Mouse (Mus musculus) heart, embryonic 13.5 days (tissue): ENCODE measurements around the gene Mtg2. TPM values are rescaled to one million over a fixed set of nuclear protein-coding genes. Genes with fewer than 3 reads are reported as not detected.

ENCODE experiments used
- ATAC-seq: fragments of 200-750 bp; cut with Nextera tagmentation; 2 replicates; pipeline ENCODE4 v1.8.0; 2017; ENCODE audit warnings: moderate TSS enrichment; ENCODE audit not compliant: insufficient number of reproducible peaks, low FRiP score, low TSS enrichment; ENCODE audit errors: extremely low read depth
- H3K27ac ChIP-seq: fragments of 300-500 bp; sonication (generic); replicated peaks from 2 replicates; pipeline ENCODE4 v1.5.1; 2015; ENCODE audit warnings: moderate library complexity, mild to moderate bottlenecking, inconsistent platforms
- H3K27me3 ChIP-seq: fragments of 300-500 bp; sonication (generic); replicated peaks from 2 replicates; pipeline ENCODE4 v1.6.1; 2015; ENCODE audit warnings: mild to moderate bottlenecking, inconsistent platforms
- H3K36me3 ChIP-seq: fragments of 300-500 bp; sonication (generic); 2 replicates; pipeline ENCODE4 v1.6.1; 2015; ENCODE audit warnings: mild to moderate bottlenecking, inconsistent platforms
- H3K4me1 ChIP-seq: fragments of 300-500 bp; sonication (generic); 2 replicates; pipeline ENCODE4 v1.6.1; 2015; ENCODE audit warnings: inconsistent platforms
- H3K4me2 ChIP-seq: fragments of 300-500 bp; sonication (generic); 2 replicates; pipeline ENCODE4 v1.6.1; 2015; ENCODE audit warnings: inconsistent platforms, mild to moderate bottlenecking, moderate library complexity
- H3K4me3 ChIP-seq: fragments of 300-500 bp; sonication (generic); 2 replicates; pipeline ENCODE4 v1.5.1; 2015; ENCODE audit warnings: moderate library complexity, mild to moderate bottlenecking, inconsistent platforms
- H3K9ac ChIP-seq: fragments of 300-500 bp; sonication (generic); 2 replicates; pipeline ENCODE4 v1.6.1; 2015; ENCODE audit warnings: inconsistent platforms, mild to moderate bottlenecking, moderate library complexity
- H3K9me3 ChIP-seq: fragments of 300-500 bp; sonication (generic); 2 replicates; pipeline ENCODE4 v1.6.1; 2016; ENCODE audit warnings: inconsistent platforms
- WGBS: fragments of 180-500 bp; shearing (Covaris S2); methylation state at CpG from one replicate; pipeline ENCODE4 v1.1.7; 2015; ENCODE audit warnings: mixed read lengths; 5-methylcytosine and 5-hydroxymethylcytosine counted together
- polyA plus RNA-seq: library from polyadenylated mRNA; unstranded; fragments of >200 nt; fragmentation: Nextera tagmentation; extraction: Ambion mirVana; gene quantifications from 2 replicates; pipeline ENCODE4 v1.2.1, GENCODE M21; 2015

Gene Mtg2
- polyA plus RNA-seq, 1 experiment from 2014 or later = 23.9 TPM

DNA sequence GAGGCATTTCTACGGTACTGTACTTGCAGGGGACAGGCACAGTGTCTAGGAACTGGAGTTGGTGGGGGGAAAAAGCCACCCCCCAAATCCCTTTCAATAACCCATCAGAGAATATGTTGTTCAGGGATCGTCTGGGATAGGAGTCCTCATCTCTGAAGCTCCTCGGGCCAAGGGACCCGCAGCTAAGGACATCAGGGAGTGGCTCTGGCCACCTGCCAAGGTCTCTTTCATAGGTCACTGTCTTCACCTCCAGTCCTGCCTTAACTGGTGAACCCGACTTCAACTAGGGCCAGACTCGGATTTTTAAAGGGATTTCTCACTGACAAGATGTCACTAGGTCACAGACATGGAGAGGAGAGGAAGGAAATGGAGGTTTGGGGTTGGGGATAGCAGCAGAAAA is 37.9 kb downstream of the Mtg2 start:
- Histone ChIP-seq H3K9me3 (no peaks in the 10 kb centered on the region), H3K27me3 (peaks cover 51% of the 10 kb centered on the region), H3K4me3 (no peak overlapping the region), H3K36me3 (no peaks in the 10 kb centered on the region), H3K9ac (no peak overlapping the region), H3K27ac (no peak overlapping the region), H3K4me2 (no peak overlapping the region), H3K4me1 (peaks cover 15% of the 10 kb centered on the region)
- no peak for ATAC-seq
- 54% methylated on average over 6 of the region's 6 CpGs for WGBS

DNA sequence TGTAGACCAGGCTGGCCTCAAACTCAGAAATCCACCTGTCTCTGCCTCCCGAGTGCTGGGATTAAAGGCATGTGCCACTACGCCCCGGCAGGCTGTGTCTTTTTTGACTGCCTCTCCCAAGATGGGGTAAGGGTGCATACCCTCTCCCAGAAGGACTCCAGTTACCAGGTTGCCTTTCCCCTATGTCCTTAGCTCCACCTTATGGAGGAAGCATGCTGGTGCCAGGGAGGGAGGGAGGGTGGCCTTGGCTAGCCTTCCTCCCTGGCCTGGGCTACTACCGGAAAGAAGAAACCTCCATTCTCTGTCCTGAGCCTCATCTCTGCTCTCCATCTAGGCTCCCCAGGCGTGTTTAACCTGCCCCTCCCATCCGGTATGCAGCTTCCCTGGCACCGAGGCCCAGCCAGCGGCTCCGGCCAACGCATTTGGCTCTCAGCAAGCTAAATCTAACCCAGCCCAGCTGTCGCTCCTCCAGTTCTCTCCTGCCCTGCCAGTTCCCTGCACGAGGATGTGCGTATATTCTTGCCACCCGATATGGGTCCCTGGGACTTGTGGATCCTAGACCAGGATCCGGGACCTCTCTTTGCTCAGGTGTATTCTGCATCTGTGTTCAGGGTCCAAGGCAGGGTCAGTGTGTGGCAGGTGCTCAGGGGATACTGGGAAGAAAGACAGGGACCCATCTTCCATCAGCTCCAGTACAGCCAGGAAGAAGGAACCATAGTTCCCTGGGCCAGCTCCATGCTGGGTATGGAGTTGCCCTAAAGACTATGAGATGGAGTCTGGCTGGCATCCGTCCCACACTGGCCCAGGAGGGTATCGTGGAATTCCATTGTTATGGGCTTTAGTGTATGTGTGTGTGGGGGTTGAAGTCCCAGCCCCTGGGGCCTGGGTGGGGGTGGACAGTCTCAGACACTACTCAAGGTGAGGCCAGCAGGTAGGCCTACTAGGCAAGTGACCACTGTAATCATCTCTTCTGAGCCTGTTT is 43.8 kb downstream of the Mtg2 start:
- Histone ChIP-seq H3K4me1 (peaks cover 47% of the 10 kb centered on the region), H3K9me3 (no peaks in the 10 kb centered on the region), H3K4me3 (no peak overlapping the region), H3K36me3 (no peaks in the 10 kb centered on the region), H3K27ac (peak overlapping the region; percentile 65), H3K4me2 (no peak overlapping the region), H3K9ac (0 out of 2 replicates have a peak overlapping the region, but pooled peaks have one; percentile 16), H3K27me3 (peaks cover 15% of the 10 kb centered on the region; the same call in 1 of the 2 replicates)
- WGBS = 52% methylated on average over 17 of the region's 17 CpGs
- ATAC-seq = no peak

DNA sequence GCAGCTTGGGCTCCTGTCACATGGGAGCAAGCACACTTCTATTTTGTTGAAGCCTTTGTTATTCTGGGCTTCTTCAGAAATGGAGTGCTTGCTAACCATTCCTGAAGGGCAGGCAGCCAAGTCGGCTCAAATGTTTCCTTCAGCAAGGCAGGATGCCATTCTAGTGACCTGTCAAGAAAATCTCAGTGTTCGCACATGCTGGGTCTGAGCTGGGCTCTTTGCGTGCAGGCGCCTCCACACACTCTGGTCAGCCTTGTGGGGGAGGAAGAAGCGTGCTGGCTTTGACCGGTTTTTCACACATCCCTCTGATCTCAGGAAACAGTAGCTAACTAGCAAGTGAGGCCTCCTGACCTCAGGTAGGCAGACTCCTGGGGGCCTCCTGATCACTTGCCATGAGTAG is 44.9 kb downstream of the Mtg2 start:
- Histone ChIP-seq H3K4me3 (no peak overlapping the region), H3K27me3 (0 out of 2 replicates have a peak, but pooled peaks cover 14% of the 10 kb centered on the region), H3K27ac (peak overlapping the region; percentile 65), H3K4me2 (peak overlapping the region; percentile 5; the same call in 1 of the 2 replicates), H3K9me3 (no peaks in the 10 kb centered on the region), H3K36me3 (no peaks in the 10 kb centered on the region), H3K4me1 (peaks cover 54% of the 10 kb centered on the region), H3K9ac (peak overlapping the region; percentile 16; the same call in 1 of the 2 replicates)
- ATAC-seq = no peak
- WGBS = 7% methylated on average over 6 of the region's 6 CpGs

GRCm38 (mm10) chr2:180116081-180116493 is 45.7 kb downstream of the Mtg2 start:
- H3K36me3 ChIP-seq = no peaks in the 10 kb centered on the region
- ATAC-seq = no peak
- 28% methylated on average over 10 of the region's 10 CpGs for WGBS
- H3K4me1 ChIP-seq = peaks cover 62% of the 10 kb centered on the region
- no peak overlapping the region for H3K4me2 ChIP-seq
- H3K27me3 ChIP-seq = 0 out of 2 replicates have a peak, but pooled peaks cover 7% of the 10 kb centered on the region
- H3K27ac ChIP-seq = peak overlapping the region; percentile 65; the same call in 1 of the 2 replicates
- H3K4me3 ChIP-seq = no peak overlapping the region
- H3K9me3 ChIP-seq = no peaks in the 10 kb centered on the region
- H3K9ac ChIP-seq = 0 out of 2 replicates have a peak overlapping the region, but pooled peaks have one; percentile 16

DNA sequence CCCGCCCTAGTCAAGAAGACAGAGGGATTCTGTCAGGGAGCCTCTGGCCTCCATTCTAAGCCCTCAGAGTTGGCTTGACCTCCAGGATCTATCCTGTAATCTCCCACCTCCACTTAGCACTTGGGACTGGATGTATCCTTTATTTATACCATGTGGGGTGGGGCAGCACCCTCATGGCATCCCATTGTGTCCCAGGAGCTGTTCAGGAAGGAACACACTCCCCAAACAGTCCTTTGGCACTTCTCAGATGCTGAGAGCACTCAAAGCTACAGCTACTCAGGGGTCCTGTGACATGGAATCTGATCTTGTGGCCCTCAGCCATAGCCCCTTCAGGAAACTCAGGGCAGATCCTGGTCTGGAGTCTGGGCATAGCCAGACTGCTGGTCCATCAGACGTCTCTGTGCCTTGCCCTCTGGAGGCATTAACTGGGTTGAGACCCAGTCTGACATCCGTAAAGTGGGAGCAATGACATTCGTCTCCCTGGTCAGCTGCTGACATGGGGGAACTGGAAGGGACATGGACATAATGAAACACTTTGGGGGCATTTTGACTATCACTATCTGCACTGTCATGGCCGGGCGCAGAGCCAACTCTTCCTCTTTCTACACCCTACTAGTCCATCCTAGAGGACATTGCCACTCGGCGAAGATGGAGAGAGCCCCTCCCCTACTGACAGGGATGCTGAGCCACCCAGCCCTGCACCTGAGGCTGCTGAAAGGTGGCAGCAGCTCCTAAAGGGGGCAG is 46.5 kb downstream of the Mtg2 start:
- peaks cover 64% of the 10 kb centered on the region for H3K4me1 ChIP-seq
- WGBS = 67% methylated on average over 8 of the region's 8 CpGs
- H3K36me3 ChIP-seq = no peaks in the 10 kb centered on the region

DNA sequence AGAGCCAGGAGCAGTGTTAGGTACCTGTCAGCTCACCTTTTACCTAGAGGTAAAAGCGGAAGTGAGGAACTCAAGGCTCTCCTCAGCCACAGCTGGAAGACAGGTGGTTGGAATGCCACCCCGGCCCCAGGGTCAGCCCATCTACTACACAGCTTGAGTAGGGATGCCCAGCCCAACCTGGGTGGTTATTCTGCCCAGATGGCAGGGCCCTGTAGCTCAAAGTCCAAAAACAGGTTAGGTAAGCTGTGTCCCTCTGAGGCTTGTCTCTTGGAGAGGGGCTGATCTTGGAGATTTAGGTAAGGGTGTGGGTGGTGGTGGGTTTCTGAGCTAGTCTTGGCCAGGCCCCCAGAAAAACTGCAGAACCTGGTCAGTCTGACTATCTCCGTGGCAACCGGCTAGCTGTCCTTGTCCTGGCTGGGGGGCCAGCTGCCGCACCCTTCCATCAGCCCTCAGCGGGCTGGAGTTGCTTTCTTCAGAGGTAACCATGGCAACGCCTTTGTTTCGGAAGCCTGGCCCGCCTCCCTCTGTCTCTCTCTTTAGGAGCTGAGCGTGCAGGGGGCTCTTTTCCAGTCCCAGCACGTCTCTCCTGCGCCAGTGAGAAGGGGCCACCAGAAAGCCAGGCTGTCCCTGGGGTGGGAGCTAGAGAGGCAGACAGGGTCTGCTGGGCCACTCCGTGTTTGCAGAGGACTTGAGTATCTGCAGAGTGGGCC is 47.3 kb downstream of the Mtg2 start:
- peaks cover 64% of the 10 kb centered on the region for H3K4me1 ChIP-seq
- no peak overlapping the region for H3K4me3 ChIP-seq
- WGBS = 12% methylated on average over 13 of the region's 13 CpGs
- H3K27me3 ChIP-seq = 0 out of 2 replicates have a peak, but pooled peaks cover 7% of the 10 kb centered on the region
- no peaks in the 10 kb centered on the region for H3K36me3 ChIP-seq
- H3K4me2 ChIP-seq = peak overlapping the region; percentile 88
- no peak for ATAC-seq
- no peak overlapping the region for H3K9ac ChIP-seq
- H3K9me3 ChIP-seq = no peaks in the 10 kb centered on the region
- no peak overlapping the region for H3K27ac ChIP-seq

More for the DNA sequence above, 46.5 kb downstream of the Mtg2 start:
- H3K4me3 ChIP-seq = no peak overlapping the region
- no peak for ATAC-seq
- no peak overlapping the region for H3K4me2 ChIP-seq
- H3K9me3 ChIP-seq = no peaks in the 10 kb centered on the region
- H3K9ac ChIP-seq = no peak overlapping the region
- H3K27ac ChIP-seq = no peak overlapping the region
- 0 out of 2 replicates have a peak, but pooled peaks cover 7% of the 10 kb centered on the region for H3K27me3 ChIP-seq

DNA sequence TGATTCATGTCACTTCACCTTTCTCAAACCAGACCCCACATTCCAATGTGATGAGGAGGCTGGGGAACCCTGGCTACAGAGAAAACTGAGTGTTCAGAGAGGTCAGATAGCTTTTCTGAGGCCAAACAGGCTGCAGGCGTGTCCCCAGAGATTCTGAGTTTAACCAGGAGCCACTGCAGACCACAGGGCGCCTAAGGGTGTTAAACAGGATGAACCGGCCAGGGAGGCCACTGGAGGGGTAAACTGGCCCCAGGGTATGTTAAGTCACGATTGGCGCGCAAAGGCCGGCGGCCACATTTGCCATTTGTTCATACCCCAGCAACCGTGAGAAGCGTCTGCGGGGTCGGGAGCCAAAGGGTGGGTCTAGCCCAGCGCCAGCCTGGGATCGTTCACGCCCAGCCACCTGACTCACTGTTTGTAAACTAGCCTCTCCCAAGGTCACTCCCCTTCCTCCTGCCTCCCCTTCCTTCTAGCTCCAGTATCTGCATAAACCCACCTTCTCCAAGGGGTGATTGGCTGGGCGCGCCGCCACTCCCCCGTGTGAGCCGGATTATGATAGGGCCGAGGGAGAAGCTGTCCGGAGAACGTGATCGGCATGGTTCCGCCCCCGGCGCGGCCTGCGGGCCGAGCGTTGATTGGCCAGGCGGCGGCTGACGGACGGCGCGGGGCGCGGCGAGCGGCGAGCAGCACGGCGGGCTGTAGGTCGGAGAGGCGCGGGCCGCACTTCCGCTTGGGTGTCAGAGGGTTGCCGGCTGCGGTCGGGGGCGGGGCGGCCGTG is 48.5 kb downstream of the Mtg2 start, which contains the start of gene Osbpl2:
Osbpl2 (plus strand) TSS at position 646 of the 778 bp plus-strand sequence.
- H3K9ac ChIP-seq = peak within 1 kb of the TSS; percentile 94

DNA sequence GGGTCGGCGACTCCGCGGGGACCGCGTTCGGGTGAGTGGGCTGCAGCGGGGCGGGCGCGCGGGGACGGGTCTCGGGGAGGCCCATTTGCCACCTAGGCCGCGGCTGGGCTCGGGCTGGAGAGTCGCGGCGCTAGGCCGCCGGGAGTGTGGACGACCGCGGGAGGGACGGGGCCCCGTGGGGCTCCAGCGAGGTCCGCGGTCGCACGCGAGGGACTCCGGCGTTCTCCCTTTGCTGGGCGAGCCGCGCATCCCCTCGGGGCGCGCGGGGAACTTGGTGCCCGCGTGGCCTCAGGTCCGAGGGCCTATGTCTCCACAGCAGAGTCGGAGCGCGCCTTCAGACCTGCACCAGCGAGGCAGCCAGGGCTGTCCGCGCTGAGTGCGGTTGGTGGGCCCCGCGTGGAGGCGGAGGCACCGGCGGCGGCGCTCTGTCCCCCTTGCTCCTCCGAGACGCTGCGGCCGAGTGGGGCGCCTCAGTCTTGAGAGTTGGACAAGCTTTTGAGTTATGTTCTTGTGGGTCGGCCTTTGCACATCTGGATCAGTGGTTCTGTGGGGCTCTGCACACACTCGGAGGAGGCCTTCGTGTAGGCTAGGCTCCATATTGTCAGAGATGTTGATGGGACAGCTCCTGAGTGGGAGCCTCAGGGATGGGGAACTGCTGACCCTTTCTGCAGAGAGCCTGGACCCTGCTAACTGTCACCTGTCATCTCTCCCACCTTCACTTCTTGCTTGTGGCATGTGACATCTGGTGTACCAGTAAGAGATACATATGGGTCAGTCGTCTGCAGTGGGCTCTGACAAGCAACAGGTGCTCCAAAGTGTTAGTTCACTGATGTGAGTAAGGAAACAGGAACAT is 49.3 kb downstream of the Mtg2 start:
- H3K27me3 ChIP-seq = no peaks in the 10 kb centered on the region
- WGBS = 1% methylated on average over 53 of the region's 68 CpGs
- peak overlapping the region; percentile 84 for H3K27ac ChIP-seq
- no peaks in the 10 kb centered on the region for H3K9me3 ChIP-seq
- H3K36me3 ChIP-seq = peaks cover 11% of the 10 kb centered on the region
- H3K9ac ChIP-seq = peak overlapping the region; percentile 94
- peak overlapping the region; percentile 88 for H3K4me2 ChIP-seq
- peaks cover 56% of the 10 kb centered on the region for H3K4me1 ChIP-seq
- peak overlapping the region; percentile 94 for H3K4me3 ChIP-seq
- ATAC-seq = no peak

More for the DNA sequence above, 48.5 kb downstream of the Mtg2 start, which contains the start of gene Osbpl2:
- Histone ChIP-seq H3K9me3 (no peaks in the 10 kb centered on the region), H3K4me2 (peak within 1 kb of the TSS; percentile 88), H3K4me3 (peak within 1 kb of the TSS; percentile 94), H3K36me3 (peaks cover 7% of the 10 kb centered on the region), H3K4me1 (peaks cover 64% of the 10 kb centered on the region), H3K27me3 (no peaks in the 10 kb centered on the region), H3K27ac (peak within 1 kb of the TSS; percentile 84)
- peak; percentile 96 for ATAC-seq
- under 1% methylated on average over 55 of the region's 55 CpGs for WGBS

DNA sequence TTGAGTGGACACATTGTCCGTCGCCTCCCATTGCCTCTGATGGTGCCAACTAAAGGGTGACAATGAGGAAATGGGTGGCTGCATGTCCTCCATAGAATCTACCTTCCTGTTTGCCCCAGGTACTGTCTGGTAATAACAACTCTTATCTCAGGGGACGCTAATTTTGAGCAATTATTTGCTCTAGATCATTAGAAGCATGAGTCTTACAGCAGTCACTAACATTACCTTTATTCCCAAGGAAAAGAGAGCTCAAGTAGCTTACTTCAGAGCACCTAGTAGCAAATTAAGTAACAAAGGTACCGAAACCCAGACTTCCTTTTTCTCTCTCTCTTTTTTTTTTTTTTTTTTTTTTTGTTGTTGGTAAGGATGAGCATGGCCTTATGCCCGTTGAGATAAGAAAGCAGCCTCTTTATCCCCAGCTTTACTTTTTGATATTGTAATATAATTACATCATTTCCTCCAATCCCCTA is 49.9 kb downstream of the Mtg2 start:
- Histone ChIP-seq H3K4me1 (peaks cover 52% of the 10 kb centered on the region), H3K36me3 (peaks cover 11% of the 10 kb centered on the region), H3K4me2 (peak overlapping the region; percentile 88), H3K9me3 (no peaks in the 10 kb centered on the region), H3K9ac (peak overlapping the region; percentile 94), H3K27me3 (no peaks in the 10 kb centered on the region), H3K27ac (peak overlapping the region; percentile 84; the same call in 1 of the 2 replicates), H3K4me3 (peak overlapping the region; percentile 94)
- 56% methylated on average over 5 of the region's 5 CpGs for WGBS
- no peak for ATAC-seq
